ENCODE assay signal across 24 mouse cellular contexts in the genomic region with DNA sequence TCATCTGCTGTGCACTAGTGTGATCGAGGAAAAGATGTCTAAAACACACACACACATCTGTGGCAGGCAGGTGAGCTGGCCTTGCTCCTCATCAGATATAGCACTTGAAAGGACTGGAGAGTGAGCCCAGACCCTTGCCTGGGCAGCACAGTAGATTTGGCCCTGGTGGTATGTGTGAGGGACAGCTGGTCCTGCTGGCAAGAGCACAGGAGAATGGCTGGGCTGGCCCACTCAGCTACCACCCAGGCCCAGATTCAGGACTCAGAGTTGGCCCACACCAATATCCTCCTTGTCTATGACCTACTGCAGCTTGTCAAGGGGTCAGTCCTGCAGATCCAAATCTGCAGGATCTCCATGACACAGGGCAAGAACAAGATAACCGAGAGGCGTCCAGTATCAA. TPM values are rescaled to one million over a fixed set of nuclear protein-coding genes. Genes with fewer than 3 reads are reported as not detected.
"Had no signal": no experiment of that assay in that cellular context is flagged by ENCODE, and none has a peak within 500 bp of the region (broad histone marks: within the 10 kb centered on the region; RNA-seq: fewer than 3 reads in every experiment).

No protein-coding gene starts in this region.

- H3K27me3 ChIP-seq: midbrain, embryonic 12.5 days; neural tube, embryonic 13.5 days; neural tube, embryonic 15.5 days had no signal

- H3K4me1 ChIP-seq: midbrain, embryonic 10.5 days; midbrain, embryonic 12.5 days; neural tube, embryonic 13.5 days; neural tube, embryonic 15.5 days had no signal

- H3K4me2 ChIP-seq: lung, embryonic 14.5 days; midbrain, embryonic 12.5 days; neural tube, embryonic 13.5 days; neural tube, embryonic 15.5 days had no signal

- DNase-seq: lung, adult 18-20 months; lung, embryonic 14.5 days; lung, postnatal 10 days; lung, postnatal 4 days; midbrain, embryonic 14.5 days; retina, postnatal 1 day; right cerebral cortex, adult 18-20 months; right cerebral cortex, postnatal 25 days; right cerebral cortex, postnatal 4 days; spleen, adult 18-20 months; thymus, adult 18-20 months; thymus, postnatal 14 days; thymus, postnatal 36 days had no signal

- ATAC-seq: midbrain, embryonic 16.5 days had no signal

- H3K9me3 ChIP-seq: midbrain, embryonic 10.5 days; midbrain, embryonic 12.5 days; neural tube, embryonic 13.5 days; neural tube, embryonic 15.5 days had no signal

- H3K27ac ChIP-seq: midbrain, embryonic 10.5 days; midbrain, embryonic 12.5 days; neural tube, embryonic 13.5 days; neural tube, embryonic 15.5 days had no signal

- H3K9ac ChIP-seq: lung, embryonic 14.5 days; midbrain, embryonic 12.5 days; neural tube, embryonic 13.5 days; neural tube, embryonic 15.5 days had no signal

- H3K4me3 ChIP-seq: midbrain, embryonic 10.5 days; midbrain, embryonic 12.5 days; myocyte; neural tube, embryonic 13.5 days; neural tube, embryonic 15.5 days had no signal

- H3K36me3 ChIP-seq: midbrain, embryonic 10.5 days; midbrain, embryonic 12.5 days; neural tube, embryonic 13.5 days; neural tube, embryonic 15.5 days had no signal

RNA-seq across cellular contexts. Expression of a gene that starts 6.9 kb away (rescaled TPM):
- polyA plus RNA-seq: lung, embryonic 14.5 days; lung, embryonic 16.5 days; midbrain, embryonic 10.5 days; midbrain, embryonic 12.5 days; midbrain, embryonic 14.5 days; midbrain, embryonic 16.5 days; myocyte; neural tube, embryonic 11.5 days; neural tube, embryonic 13.5 days; neural tube, embryonic 15.5 days; small intestine, adult 2 months; stomach, embryonic 14.5 days; thymus, postnatal 0 days had no signal
